Mouse (Mus musculus) stomach, postnatal 0 days (tissue): ENCODE data around the gene Lrmda. TPM values are rescaled to one million over a fixed set of nuclear protein-coding genes. Genes with fewer than 3 reads are reported as not detected.

ENCODE experiments used
- ATAC-seq: fragments of 200-750 bp; cut with Nextera tagmentation; 2 replicates; pipeline ENCODE4 v1.8.0; 2017; ENCODE audit not compliant: low FRiP score, low TSS enrichment
- DNase-seq: peaks from one replicate; pipeline ENCODE4 v3.0.0-alpha.2; 2016; ENCODE audit warnings: low spot score
- H3K27ac ChIP-seq: fragments of 300-500 bp; sonication (generic); replicated peaks from 2 replicates; pipeline ENCODE4 v1.5.1; 2014; ENCODE audit warnings: mild to moderate bottlenecking, control low read depth
- H3K27me3 ChIP-seq: fragments of 300-500 bp; sonication (generic); 2 replicates; pipeline ENCODE4 v1.6.1; 2014; ENCODE audit warnings: low read length; ENCODE audit not compliant: control insufficient read depth, insufficient read depth
- H3K36me3 ChIP-seq: fragments of 300-500 bp; sonication (generic); 2 replicates; pipeline ENCODE4 v1.6.1; 2014; ENCODE audit warnings: low read length, mixed read lengths; ENCODE audit not compliant: control insufficient read depth, insufficient read depth
- H3K4me1 ChIP-seq: fragments of 300-500 bp; sonication (generic); replicated peaks from 2 replicates; pipeline ENCODE4 v1.6.1; 2014; ENCODE audit warnings: antibody characterized with exemption; ENCODE audit not compliant: control insufficient read depth, insufficient read depth
- H3K4me2 ChIP-seq: fragments of 300-500 bp; sonication (generic); replicated peaks from 2 replicates; pipeline ENCODE4 v1.6.1; 2014; ENCODE audit warnings: low read depth, mild to moderate bottlenecking, control low read depth, moderate library complexity
- H3K4me3 ChIP-seq: fragments of 300-500 bp; sonication (generic); 2 replicates; pipeline ENCODE4 v1.5.1; 2014; ENCODE audit warnings: low read depth, low read length, control low read depth
- H3K9ac ChIP-seq: fragments of 300-500 bp; sonication (generic); 2 replicates; pipeline ENCODE4 v1.6.1; 2014; ENCODE audit warnings: mild to moderate bottlenecking, low read length, control low read depth, mixed read lengths
- H3K9me3 ChIP-seq: fragments of 300-500 bp; sonication (generic); 2 replicates; pipeline ENCODE4 v1.6.1; 2016; ENCODE audit warnings: low read length; ENCODE audit not compliant: control insufficient read depth
- CTCF ChIP-seq: IDR thresholded peaks from 2 replicates; pipeline ENCODE4 v1.5.1; 2016; ENCODE audit warnings: antibody characterized with exemption, low read depth, mild to moderate bottlenecking, moderate library complexity
- EP300 ChIP-seq: optimal IDR thresholded peaks from 2 replicates; pipeline ENCODE3; 2016; ENCODE audit warnings: antibody characterized with exemption
- WGBS: fragments of 180-500 bp; shearing (Covaris S2); extraction: QIAGEN DNeasy Blood & Tissue Kit; methylation state at CpG from one replicate; pipeline ENCODE4 v1.1.7; 2014; 5-methylcytosine and 5-hydroxymethylcytosine counted together
- polyA plus RNA-seq: library from polyadenylated mRNA; unstranded; fragments of >200 nt; fragmentation: Nextera tagmentation; extraction: Ambion mirVana; gene quantifications from 2 replicates; pipeline ENCODE4 v1.2.1, GENCODE M21; 2015

Gene Lrmda
- polyA plus RNA-seq, 1 experiment from 2014 or later: 0.39 TPM

DNA sequence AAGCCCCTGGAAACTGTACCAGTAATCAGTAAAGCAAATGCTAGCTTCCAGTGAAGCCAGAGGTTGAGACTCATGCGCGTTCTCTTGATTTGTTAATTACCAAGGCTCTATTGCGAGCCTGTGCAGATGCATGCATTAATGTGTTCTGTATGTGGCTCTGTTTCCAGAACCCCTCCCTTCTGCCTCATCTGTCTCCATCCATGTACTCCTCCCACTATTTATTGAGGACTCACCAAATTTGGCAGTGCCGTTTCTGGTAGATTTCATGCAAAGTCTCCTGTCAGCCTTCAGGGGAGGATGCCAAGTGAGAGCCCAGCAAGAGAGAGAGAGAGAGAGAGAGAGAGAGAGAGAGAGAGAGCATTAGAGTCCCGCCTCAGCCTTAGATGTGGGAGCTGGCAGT lies 334.1 kb downstream of the Lrmda start:
- Histone ChIP-seq H3K4me3 (no peak overlapping the region), H3K4me1 (no peaks in the 10 kb centered on the region), H3K9me3 (no peaks in the 10 kb centered on the region), H3K27ac (no peak overlapping the region), H3K27me3 (no peaks in the 10 kb centered on the region), H3K36me3 (no peaks in the 10 kb centered on the region), H3K9ac (no peak overlapping the region), H3K4me2 (no peak overlapping the region)
- DNase-seq (no peak), ATAC-seq (no peak)
- no peak for TF ChIP-seq EP300
- no peak for TF ChIP-seq CTCF
- WGBS: 55% methylated on average over 5 of the region's 5 CpGs

GRCm38 (mm10) chr14:22354769-22355574 lies 335.5 kb downstream of the Lrmda start:
- Histone ChIP-seq H3K27ac (no peak overlapping the region), H3K4me2 (no peak overlapping the region), H3K9me3 (no peaks in the 10 kb centered on the region), H3K36me3 (no peaks in the 10 kb centered on the region), H3K9ac (no peak overlapping the region), H3K4me1 (no peaks in the 10 kb centered on the region), H3K4me3 (no peak overlapping the region), H3K27me3 (no peaks in the 10 kb centered on the region)
- DNase-seq (no peak), ATAC-seq (no peak)
- TF ChIP-seq EP300 (no peak), CTCF (no peak)
- WGBS: 71% methylated on average over 15 of the region's 15 CpGs

DNA sequence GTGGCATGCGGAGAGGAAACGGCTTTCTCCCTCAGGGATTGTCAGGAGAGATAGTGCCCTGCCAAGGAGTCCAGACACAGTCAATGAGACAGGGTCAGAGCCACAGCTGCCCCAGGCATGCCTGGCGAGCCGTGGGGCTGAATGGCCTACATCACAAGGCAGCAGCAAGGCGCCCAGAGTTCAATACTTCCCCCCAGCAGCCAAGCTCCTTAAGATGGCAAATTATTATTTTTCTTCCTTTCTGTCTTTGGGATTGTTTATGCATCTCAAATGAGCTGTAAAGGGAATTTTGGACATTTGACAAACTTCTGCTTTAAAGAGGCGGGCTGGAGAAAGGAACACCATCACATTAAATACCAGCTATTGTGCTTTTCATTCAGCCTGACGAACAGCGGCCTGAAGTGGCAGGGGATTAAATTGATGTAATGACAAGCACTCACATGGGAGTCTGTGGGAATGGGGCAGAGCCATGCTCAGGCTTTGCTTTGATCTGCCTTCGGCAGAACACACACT lies 338.5 kb downstream of the Lrmda start:
- 65% methylated on average over 9 of the region's 9 CpGs for WGBS
- DNase-seq (no peak), ATAC-seq (no peak)
- Histone ChIP-seq H3K27me3 (no peaks in the 10 kb centered on the region), H3K9me3 (no peaks in the 10 kb centered on the region), H3K36me3 (no peaks in the 10 kb centered on the region), H3K4me1 (no peaks in the 10 kb centered on the region), H3K9ac (no peak overlapping the region), H3K4me2 (no peak overlapping the region), H3K4me3 (no peak overlapping the region), H3K27ac (no peak overlapping the region)
- TF ChIP-seq CTCF (no peak), EP300 (no peak)

DNA sequence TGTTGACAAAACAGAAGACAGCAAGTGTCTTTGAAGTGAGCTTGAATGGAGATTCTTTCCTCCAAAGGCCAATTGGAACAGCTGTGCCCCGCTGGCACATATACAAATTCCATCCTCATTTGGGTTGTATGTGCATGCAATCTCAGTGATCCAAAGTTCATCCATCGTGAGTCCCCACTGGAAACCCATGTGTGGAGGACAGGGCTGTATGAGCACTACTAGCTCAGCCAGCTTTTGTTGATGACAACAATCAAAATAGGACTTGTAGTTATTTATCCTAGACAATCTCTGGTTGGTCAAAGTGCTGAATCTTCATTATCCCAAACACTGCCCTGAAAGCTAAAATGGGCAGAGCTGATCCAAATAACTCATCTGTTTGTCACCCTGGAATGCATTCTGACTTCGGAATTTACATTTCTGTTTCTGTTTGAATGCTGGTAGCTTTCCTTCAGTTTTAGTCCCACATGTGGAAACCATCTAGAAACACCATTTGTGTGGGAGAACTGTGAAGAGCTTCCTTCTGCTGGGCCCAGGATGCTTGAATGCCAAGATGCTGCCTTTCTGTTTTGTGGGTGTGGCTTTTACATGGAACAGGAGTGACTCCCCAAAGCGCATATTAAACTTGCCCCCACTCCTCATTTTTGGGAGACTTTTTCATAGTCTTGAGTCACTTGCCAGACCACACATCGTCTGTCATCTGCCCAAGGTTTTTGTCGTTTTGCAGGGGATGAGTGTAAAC lies 344.7 kb downstream of the Lrmda start:
- no peak overlapping the region for H3K4me3 ChIP-seq
- TF ChIP-seq EP300 (no peak), CTCF (no peak)
- no peak overlapping the region for H3K27ac ChIP-seq
- H3K4me1 ChIP-seq: no peaks in the 10 kb centered on the region
- DNase-seq: no peak
- 55% methylated on average over 6 of the region's 6 CpGs for WGBS
- no peak for ATAC-seq
- no peaks in the 10 kb centered on the region for H3K9me3 ChIP-seq
- no peaks in the 10 kb centered on the region for H3K36me3 ChIP-seq
- H3K27me3 ChIP-seq: no peaks in the 10 kb centered on the region
- no peak overlapping the region for H3K9ac ChIP-seq
- no peak overlapping the region for H3K4me2 ChIP-seq

DNA sequence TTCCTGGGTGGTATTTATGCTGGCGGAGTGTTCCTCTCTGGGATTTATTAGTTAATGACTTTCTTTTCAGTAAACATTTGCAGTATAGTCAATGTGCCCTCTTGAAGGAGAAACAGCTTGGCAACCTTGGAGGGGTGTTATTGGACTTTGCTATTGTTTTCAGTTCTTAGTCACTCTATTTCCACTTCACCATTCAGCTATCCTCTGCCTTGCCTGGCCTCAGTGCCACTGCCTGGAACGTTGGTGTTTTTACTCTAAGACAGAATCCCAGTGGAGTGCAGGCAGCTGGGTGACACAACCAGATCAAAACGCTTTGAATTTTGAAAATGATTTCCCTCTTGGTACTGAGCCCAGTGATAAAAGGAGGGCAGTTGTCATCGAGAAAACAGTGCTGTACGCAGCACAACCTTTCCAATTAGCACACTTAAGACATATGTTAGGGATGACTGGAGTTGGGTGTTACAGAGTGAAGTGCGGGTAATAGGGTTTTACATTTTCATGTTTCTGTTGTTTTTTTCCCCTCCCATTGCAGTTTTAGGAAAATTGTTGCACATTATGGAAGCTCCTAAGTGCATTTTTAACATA lies 345.4 kb downstream of the Lrmda start:
- H3K36me3 ChIP-seq: no peaks in the 10 kb centered on the region
- H3K4me1 ChIP-seq: no peaks in the 10 kb centered on the region
- 54% methylated on average over 6 of the region's 6 CpGs for WGBS
- no peak overlapping the region for H3K9ac ChIP-seq
- no peaks in the 10 kb centered on the region for H3K9me3 ChIP-seq
- no peak overlapping the region for H3K4me2 ChIP-seq
- DNase-seq: no peak
- ATAC-seq: no peak
- H3K4me3 ChIP-seq: no peak overlapping the region
- no peak overlapping the region for H3K27ac ChIP-seq
- no peaks in the 10 kb centered on the region for H3K27me3 ChIP-seq
- TF ChIP-seq CTCF (no peak), EP300 (no peak)
